Mouse (Mus musculus) MEL (cell line): ENCODE measurements around the gene Ptchd3.

Source experiments
- CHD1 ChIP-seq: IDR thresholded peaks from 2 replicates; pipeline ENCODE4 v1.6.1; 2012; ENCODE audit warnings: low read depth, mild to moderate bottlenecking, inconsistent platforms, low read length, improper control_type of control experiment
- CTCF ChIP-seq, 3 experiments: IDR thresholded peaks in 2 of 3; conservative IDR thresholded peaks in 1 of 3; 2 replicates each; pipeline ENCODE4 v1.5.1; 2011 to 2012; ENCODE audit warnings: low read length in 3 of 3, low read depth in 2 of 3, mild to moderate bottlenecking in 2 of 3, improper control_type of control experiment in 1 of 3, inconsistent platforms in 1 of 3, mixed read lengths in 1 of 3, moderate library complexity in 1 of 3; ENCODE audit not compliant: control insufficient read depth in 1 of 3, insufficient read depth in 1 of 3, poor library complexity in 1 of 3, severe bottlenecking in 1 of 3
- EP300 ChIP-seq, 2 experiments: IDR thresholded peaks; 2 replicates each; pipeline ENCODE4 v1.6.1; 2011; ENCODE audit warnings: improper control_type of control experiment in 2 of 2, low read length in 2 of 2, low read depth in 1 of 2, mild to moderate bottlenecking in 1 of 2
- HCFC1 ChIP-seq: IDR thresholded peaks from 2 replicates; pipeline ENCODE4 v1.6.1; 2012; ENCODE audit warnings: low read depth, mild to moderate bottlenecking, inconsistent platforms, low read length, improper control_type of control experiment, moderate library complexity
- MAFK ChIP-seq: IDR thresholded peaks from 2 replicates; pipeline ENCODE4 v1.6.1; 2011; ENCODE audit warnings: low read depth, mild to moderate bottlenecking, low read length, improper control_type of control experiment, borderline replicate concordance
- MXI1 ChIP-seq: IDR thresholded peaks from 2 replicates; pipeline ENCODE4 v1.6.1; 2011; ENCODE audit warnings: mild to moderate bottlenecking, low read depth, low read length, improper control_type of control experiment
- MYC ChIP-seq: IDR thresholded peaks from 2 replicates; pipeline ENCODE4 v1.6.1; 2011; ENCODE audit warnings: low read depth, mild to moderate bottlenecking, low read length, improper control_type of control experiment, moderate library complexity
- NRF1 ChIP-seq: IDR thresholded peaks from 2 replicates; pipeline ENCODE4 v1.6.1; 2014; ENCODE audit warnings: low read depth, mild to moderate bottlenecking, inconsistent platforms, low read length, improper control_type of control experiment, moderate library complexity; ENCODE audit not compliant: poor library complexity, insufficient read depth, severe bottlenecking
- POLR2A ChIP-seq, 2 experiments: IDR thresholded peaks; 2 replicates each; pipeline ENCODE4 v1.6.1; 2011 to 2012; ENCODE audit warnings: low read length in 2 of 2, mild to moderate bottlenecking in 2 of 2, control low read depth in 1 of 2, improper control_type of control experiment in 1 of 2, low read depth in 1 of 2, moderate library complexity in 1 of 2; ENCODE audit not compliant: control insufficient read depth in 1 of 2, insufficient read depth in 1 of 2, poor library complexity in 1 of 2
- POLR2AphosphoS2 ChIP-seq: IDR thresholded peaks from 2 replicates; pipeline ENCODE4 v1.6.1; 2011; ENCODE audit warnings: low read length, improper control_type of control experiment
- RAD21 ChIP-seq: IDR thresholded peaks from 2 replicates; pipeline ENCODE4 v1.6.1; 2011; ENCODE audit warnings: mild to moderate bottlenecking, low read depth, low read length, improper control_type of control experiment
- TCF12 ChIP-seq: IDR thresholded peaks from 2 replicates; pipeline ENCODE4 v1.6.1; 2014; ENCODE audit warnings: low read depth, mild to moderate bottlenecking, inconsistent platforms, low read length, improper control_type of control experiment, moderate library complexity

DNA sequence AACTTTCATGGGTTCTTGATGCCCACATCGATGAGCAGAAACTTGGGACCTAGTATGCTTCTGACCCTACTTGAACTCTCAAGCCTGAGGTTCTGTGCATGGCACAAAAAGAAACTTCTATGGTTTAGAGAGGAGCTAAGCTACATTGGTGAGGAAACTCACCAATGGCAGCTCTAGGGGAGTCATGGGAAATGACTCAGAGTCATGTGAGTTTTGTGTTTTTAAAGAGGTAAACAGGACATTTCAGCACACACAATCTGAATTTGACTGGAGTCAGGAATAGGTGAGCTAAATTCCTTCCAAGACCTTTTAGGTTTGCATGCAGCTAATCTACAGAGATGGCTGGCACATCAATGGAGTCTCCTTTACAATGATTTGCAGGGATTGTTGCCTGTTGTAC lies 48.2 kb upstream of the Ptchd3 start:
- TF ChIP-seq POLR2AphosphoS2: no peak
- TF ChIP-seq CTCF (IDR thresholded peaks at IDR 0.05 in 2 of 3, conservative IDR thresholded peaks at IDR 0.05 in 1 of 3; ENCODE audit: control insufficient read depth in 1 of 3, insufficient read depth in 1 of 3, low read depth in 2 of 3, low read length in 3 of 3, poor library complexity in 1 of 3, severe bottlenecking in 1 of 3): no peak
- no peak for TF ChIP-seq NRF1
- no peak for TF ChIP-seq RAD21
- TF ChIP-seq TCF12: no peak
- TF ChIP-seq EP300 (IDR thresholded peaks at IDR 0.05; ENCODE audit: low read depth in 1 of 2, low read length in 2 of 2): no peak
- no peak for TF ChIP-seq HCFC1
- TF ChIP-seq MXI1: no peak
- no peak for TF ChIP-seq CHD1
- no peak for TF ChIP-seq MAFK
- no peak for TF ChIP-seq MYC
- TF ChIP-seq POLR2A (IDR thresholded peaks at IDR 0.05; ENCODE audit: control insufficient read depth in 1 of 2, insufficient read depth in 1 of 2, low read depth in 1 of 2, low read length in 2 of 2, poor library complexity in 1 of 2): no peak
